Mouse (Mus musculus): ENCODE data around the gene Tent5b. TPM values are rescaled to one million over a fixed set of nuclear protein-coding genes. Genes with fewer than 3 reads are reported as not detected.

The Tent5b gene
- polyA plus RNA-seq, 1 experiment from 2014 or later, result 0.60 TPM

GRCm38 (mm10) chr4:133448708-133449388 lies 31.1 kb upstream of the Tent5b start:
- H3K4me3 ChIP-seq, result no peak overlapping the region
- no peak overlapping the region for H3K9ac ChIP-seq (replicated peaks)
- ATAC-seq (ENCODE audit: low FRiP score, low read depth), result no peak
- H3K4me1 ChIP-seq, result 0 out of 2 replicates have a peak, but pooled peaks cover 6% of the 10 kb centered on the region
- no peaks in the 10 kb centered on the region for H3K36me3 ChIP-seq
- no peak overlapping the region for H3K4me2 ChIP-seq (replicated peaks)
- H3K27ac ChIP-seq (replicated peaks), result no peak overlapping the region
- peaks cover 15% of the 10 kb centered on the region for H3K27me3 ChIP-seq
- H3K9me3 ChIP-seq, result no peaks in the 10 kb centered on the region
- WGBS, result 78% methylated on average over 8 of the region's 8 CpGs

GRCm38 (mm10) chr4:133449726-133450125 lies 30.2 kb upstream of the Tent5b start:
- Histone ChIP-seq H3K4me3 (no peak overlapping the region), H3K27me3 (peaks cover 15% of the 10 kb centered on the region), H3K4me2 (replicated peaks) (no peak overlapping the region), H3K4me1 (0 out of 2 replicates have a peak, but pooled peaks cover 6% of the 10 kb centered on the region), H3K36me3 (no peaks in the 10 kb centered on the region), H3K9ac (replicated peaks) (no peak overlapping the region), H3K27ac (replicated peaks) (no peak overlapping the region), H3K9me3 (no peaks in the 10 kb centered on the region)
- 19% methylated on average over 13 of the region's 13 CpGs for WGBS
- no peak for ATAC-seq (ENCODE audit: low FRiP score, low read depth)

- Histone ChIP-seq H3K4me3 (no peak overlapping the region), H3K4me1 (0 out of 2 replicates have a peak, but pooled peaks cover 6% of the 10 kb centered on the region), H3K4me2 (replicated peaks) (no peak overlapping the region), H3K9me3 (no peaks in the 10 kb centered on the region), H3K9ac (replicated peaks) (no peak overlapping the region), H3K36me3 (no peaks in the 10 kb centered on the region), H3K27ac (replicated peaks) (no peak overlapping the region), H3K27me3 (peaks cover 15% of the 10 kb centered on the region)
- ATAC-seq (ENCODE audit: low FRiP score, low read depth), result no peak
- 11% methylated on average over 10 of the region's 10 CpGs for WGBS
Measured at GRCm38 (mm10) chr4:133451536-133451935, 28.4 kb upstream of the Tent5b start.

DNA sequence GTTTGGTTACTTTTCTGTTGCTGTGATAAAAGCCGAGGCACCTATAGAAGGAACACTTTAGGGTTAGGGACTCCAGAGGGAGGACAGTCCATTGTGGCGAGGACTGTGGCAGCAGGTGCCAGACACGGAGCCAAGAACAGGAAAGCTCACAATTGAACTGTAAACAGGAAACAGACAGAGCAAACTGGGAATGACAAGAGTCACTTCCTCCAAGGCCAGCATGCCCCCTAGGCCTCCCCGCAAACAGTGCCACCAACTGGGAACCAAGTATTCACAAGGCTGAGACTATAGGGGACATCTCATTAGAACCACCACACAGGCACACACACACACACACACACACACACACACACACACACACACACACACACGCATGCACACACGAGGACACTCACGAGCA lies 27.5 kb upstream of the Tent5b start:
- Histone ChIP-seq H3K27ac (replicated peaks) (no peak overlapping the region), H3K27me3 (peaks cover 15% of the 10 kb centered on the region), H3K4me3 (no peak overlapping the region), H3K4me2 (replicated peaks) (no peak overlapping the region), H3K36me3 (no peaks in the 10 kb centered on the region), H3K9ac (replicated peaks) (no peak overlapping the region), H3K4me1 (0 out of 2 replicates have a peak, but pooled peaks cover 6% of the 10 kb centered on the region), H3K9me3 (no peaks in the 10 kb centered on the region)
- no peak for ATAC-seq (ENCODE audit: low FRiP score, low read depth)
- 71% methylated on average over 7 of the region's 7 CpGs for WGBS

DNA sequence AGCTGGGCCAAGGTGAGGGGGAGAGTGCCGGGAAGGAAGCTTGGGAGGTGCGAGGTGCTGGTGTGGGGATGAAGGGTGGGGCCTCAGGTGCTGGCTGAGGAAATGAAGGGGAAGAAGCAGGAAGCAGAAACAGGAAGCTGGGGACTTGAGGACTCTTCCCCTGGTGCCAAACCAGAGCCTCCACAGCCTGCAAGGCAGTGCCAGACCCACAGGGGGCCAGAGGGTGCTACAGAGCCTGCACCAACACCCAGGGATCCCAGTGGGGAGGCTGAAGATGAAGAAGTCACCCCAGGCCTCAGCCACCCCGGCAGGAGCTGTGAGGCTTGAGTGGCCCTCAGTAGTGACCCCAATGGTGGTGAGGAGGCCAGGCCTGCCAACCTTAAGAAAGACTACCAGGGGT lies 21.9 kb upstream of the Tent5b start:
- H3K9me3 ChIP-seq, result no peaks in the 10 kb centered on the region
- H3K9ac ChIP-seq (replicated peaks), result no peak overlapping the region
- no peaks in the 10 kb centered on the region for H3K36me3 ChIP-seq
- WGBS, result 75% methylated on average over 3 of the region's 3 CpGs
- H3K27me3 ChIP-seq, result no peaks in the 10 kb centered on the region
- no peak overlapping the region for H3K4me2 ChIP-seq (replicated peaks)
- peaks cover 6% of the 10 kb centered on the region; the same call in 1 of the 2 replicates for H3K4me1 ChIP-seq
- H3K27ac ChIP-seq (replicated peaks), result no peak overlapping the region
- no peak overlapping the region for H3K4me3 ChIP-seq
- no peak for ATAC-seq (ENCODE audit: low FRiP score, low read depth)

DNA sequence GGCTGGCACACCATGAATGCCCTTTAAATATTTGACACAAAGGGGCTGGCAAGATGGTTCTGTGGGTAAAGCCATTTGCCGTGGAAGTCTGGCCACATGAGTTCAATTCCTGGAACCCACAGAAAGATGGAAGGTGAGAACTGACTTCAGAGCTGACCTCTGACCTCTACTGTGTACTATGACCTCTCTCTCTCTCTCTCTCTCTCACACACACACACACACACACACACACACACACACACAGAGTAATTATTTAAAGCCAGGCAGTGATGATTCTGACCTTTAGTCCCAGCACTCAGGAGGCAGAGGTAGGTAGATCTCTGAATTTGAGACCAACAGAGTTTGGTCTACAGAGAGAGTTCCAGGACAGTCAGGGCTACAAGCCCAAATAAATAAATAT lies 19.9 kb upstream of the Tent5b start:
- no peak for ATAC-seq (ENCODE audit: low FRiP score, low read depth)
- Histone ChIP-seq H3K4me2 (replicated peaks) (no peak overlapping the region), H3K4me3 (no peak overlapping the region), H3K27ac (replicated peaks) (no peak overlapping the region), H3K36me3 (no peaks in the 10 kb centered on the region), H3K4me1 (peaks cover 6% of the 10 kb centered on the region; the same call in 1 of the 2 replicates), H3K9ac (replicated peaks) (no peak overlapping the region), H3K9me3 (no peaks in the 10 kb centered on the region), H3K27me3 (no peaks in the 10 kb centered on the region)
- 71% methylated on average over 1 of the region's 1 CpGs for WGBS

DNA sequence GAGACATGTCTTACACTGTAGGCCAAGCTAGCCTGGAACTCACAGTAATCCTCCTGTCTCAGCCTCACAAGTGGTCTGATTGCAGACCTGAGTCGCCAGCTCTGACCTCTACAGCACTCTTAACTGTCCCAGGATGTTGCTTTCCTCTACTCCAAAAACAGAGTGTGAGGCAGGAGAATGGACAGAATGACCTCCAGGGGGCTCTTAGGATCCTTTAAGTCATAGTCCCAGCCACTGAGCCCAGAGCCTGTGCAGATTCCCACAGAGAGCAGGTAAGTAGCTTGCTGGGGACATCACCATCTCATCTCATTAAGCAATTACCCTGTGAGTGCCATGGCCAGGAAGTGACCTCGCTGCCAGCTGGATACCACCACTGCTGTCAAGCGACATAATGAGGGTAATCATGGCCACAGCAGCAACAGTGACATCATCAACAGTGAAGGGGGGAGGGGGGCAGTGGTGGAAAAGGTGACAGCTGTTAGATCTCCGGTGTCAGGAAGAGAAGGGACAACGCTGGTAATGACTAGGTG lies 19.1 kb upstream of the Tent5b start:
- 69% methylated on average over 5 of the region's 5 CpGs for WGBS
- Histone ChIP-seq H3K36me3 (no peaks in the 10 kb centered on the region), H3K4me2 (replicated peaks) (no peak overlapping the region), H3K9me3 (no peaks in the 10 kb centered on the region), H3K4me1 (peaks cover 6% of the 10 kb centered on the region; the same call in 1 of the 2 replicates), H3K9ac (replicated peaks) (no peak overlapping the region), H3K27ac (replicated peaks) (no peak overlapping the region), H3K4me3 (no peak overlapping the region), H3K27me3 (no peaks in the 10 kb centered on the region)
- no peak for ATAC-seq (ENCODE audit: low FRiP score, low read depth)

- H3K27me3 ChIP-seq, result no peaks in the 10 kb centered on the region
- H3K4me2 ChIP-seq (replicated peaks), result no peak overlapping the region
- no peak overlapping the region for H3K4me3 ChIP-seq
- H3K36me3 ChIP-seq, result no peaks in the 10 kb centered on the region
- no peak overlapping the region for H3K27ac ChIP-seq (replicated peaks)
- peaks cover 6% of the 10 kb centered on the region; the same call in 1 of the 2 replicates for H3K4me1 ChIP-seq
- no peaks in the 10 kb centered on the region for H3K9me3 ChIP-seq
- no peak overlapping the region for H3K9ac ChIP-seq (replicated peaks)
- WGBS, result 68% methylated on average over 4 of the region's 4 CpGs
- ATAC-seq (ENCODE audit: low FRiP score, low read depth), result no peak
Measured at GRCm38 (mm10) chr4:133461362-133461761, 18.6 kb upstream of the Tent5b start.

GRCm38 (mm10) chr4:133463184-133463583 lies 16.7 kb upstream of the Tent5b start:
- WGBS, result 74% methylated on average over 6 of the region's 6 CpGs
- Histone ChIP-seq H3K9me3 (no peaks in the 10 kb centered on the region), H3K27ac (replicated peaks) (no peak overlapping the region)

GRCm38 (mm10) chr4:133468080-133468479 lies 11.9 kb upstream of the Tent5b start:
- H3K4me3 ChIP-seq, result peak overlapping the region; percentile 49
- H3K27ac ChIP-seq (replicated peaks), result no peak overlapping the region
- no peak for ATAC-seq (ENCODE audit: low FRiP score, low read depth)

More at GRCm38 (mm10) chr4:133463184-133463583, 16.7 kb upstream of the Tent5b start:
- Histone ChIP-seq H3K27me3 (peaks cover 7% of the 10 kb centered on the region), H3K4me1 (peaks cover 9% of the 10 kb centered on the region), H3K4me2 (replicated peaks) (no peak overlapping the region), H3K36me3 (no peaks in the 10 kb centered on the region), H3K4me3 (no peak overlapping the region), H3K9ac (replicated peaks) (no peak overlapping the region)
- ATAC-seq (ENCODE audit: low FRiP score, low read depth), result no peak

GRCm38 (mm10) chr4:133469122-133469521 lies 10.8 kb upstream of the Tent5b start:
- ATAC-seq (ENCODE audit: low FRiP score, low read depth), result no peak
- Histone ChIP-seq H3K9me3 (0 out of 2 replicates have a peak, but pooled peaks cover 4% of the 10 kb centered on the region), H3K9ac (replicated peaks) (no peak overlapping the region), H3K4me2 (replicated peaks) (peak overlapping the region; percentile 95), H3K4me1 (peaks cover 12% of the 10 kb centered on the region), H3K36me3 (no peaks in the 10 kb centered on the region), H3K27me3 (peaks cover 37% of the 10 kb centered on the region), H3K27ac (replicated peaks) (no peak overlapping the region), H3K4me3 (no peak overlapping the region)
- 14% methylated on average over 12 of the region's 12 CpGs for WGBS

More at GRCm38 (mm10) chr4:133468080-133468479, 11.9 kb upstream of the Tent5b start:
- Histone ChIP-seq H3K36me3 (no peaks in the 10 kb centered on the region), H3K9ac (replicated peaks) (peak overlapping the region; percentile 53; the same call in 1 of the 2 replicates), H3K27me3 (peaks cover 33% of the 10 kb centered on the region), H3K4me1 (peaks cover 12% of the 10 kb centered on the region), H3K4me2 (replicated peaks) (peak overlapping the region; percentile 95), H3K9me3 (0 out of 2 replicates have a peak, but pooled peaks cover 4% of the 10 kb centered on the region)
- 0% methylated on average over 27 of the region's 27 CpGs for WGBS

DNA sequence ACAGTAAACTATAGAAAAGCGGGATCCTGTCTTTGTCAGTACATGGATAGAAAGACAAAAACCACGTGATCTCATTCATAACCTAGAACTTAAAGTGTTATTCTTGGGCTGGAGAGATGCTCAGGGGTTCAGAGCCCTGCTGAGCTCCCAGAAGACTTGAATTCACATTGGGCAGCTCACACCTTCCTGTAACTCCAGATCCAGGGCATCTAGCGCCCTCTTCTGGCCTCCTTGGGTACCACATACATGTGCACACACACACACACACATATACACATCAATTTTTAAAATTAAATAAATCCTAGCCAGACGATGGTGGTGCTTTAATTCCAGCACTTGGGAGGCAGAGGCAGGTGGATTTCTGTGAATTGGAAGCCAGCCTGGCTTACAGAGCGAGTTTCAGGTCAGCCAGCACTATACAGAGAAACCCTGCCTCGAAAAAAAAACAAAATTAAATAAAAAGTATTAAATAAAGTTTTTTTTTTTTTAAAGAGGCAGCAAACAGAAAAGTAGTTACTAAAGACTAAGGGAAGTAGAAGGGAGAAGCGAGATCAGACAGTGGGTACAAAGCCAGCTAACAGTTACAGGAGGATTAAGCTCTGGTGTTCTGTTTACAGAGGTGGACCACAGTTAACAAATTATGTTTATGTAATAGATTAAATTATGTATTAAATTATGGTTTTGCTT lies 8.7 kb upstream of the Tent5b start:
- no peak overlapping the region for H3K4me3 ChIP-seq
- H3K27ac ChIP-seq (replicated peaks), result no peak overlapping the region
- H3K36me3 ChIP-seq, result no peaks in the 10 kb centered on the region
- no peak overlapping the region for H3K9ac ChIP-seq (replicated peaks)
- 0 out of 2 replicates have a peak, but pooled peaks cover 4% of the 10 kb centered on the region for H3K9me3 ChIP-seq
- 78% methylated on average over 7 of the region's 7 CpGs for WGBS
- no peak for ATAC-seq (ENCODE audit: low FRiP score, low read depth)
- peaks cover 46% of the 10 kb centered on the region for H3K27me3 ChIP-seq
- peaks cover 12% of the 10 kb centered on the region for H3K4me1 ChIP-seq
- H3K4me2 ChIP-seq (replicated peaks), result no peak overlapping the region

All from midbrain, embryonic 12.5 days (tissue).